Mouse (Mus musculus) spleen, adult 12 weeks (tissue): ENCODE measurements around the gene Pbx1.

Source experiments
- DNase-seq: peaks from one replicate; pipeline ENCODE4 v3.0.0; 2022; ENCODE audit warnings: low spot score

Gene Pbx1

GRCm38 (mm10) chr1:168164945-168165344, 267.1 kb downstream of the Pbx1 start:
- no peak for DNase-seq

GRCm38 (mm10) chr1:168163521-168164233, 268.4 kb downstream of the Pbx1 start:
- no peak for DNase-seq

DNA sequence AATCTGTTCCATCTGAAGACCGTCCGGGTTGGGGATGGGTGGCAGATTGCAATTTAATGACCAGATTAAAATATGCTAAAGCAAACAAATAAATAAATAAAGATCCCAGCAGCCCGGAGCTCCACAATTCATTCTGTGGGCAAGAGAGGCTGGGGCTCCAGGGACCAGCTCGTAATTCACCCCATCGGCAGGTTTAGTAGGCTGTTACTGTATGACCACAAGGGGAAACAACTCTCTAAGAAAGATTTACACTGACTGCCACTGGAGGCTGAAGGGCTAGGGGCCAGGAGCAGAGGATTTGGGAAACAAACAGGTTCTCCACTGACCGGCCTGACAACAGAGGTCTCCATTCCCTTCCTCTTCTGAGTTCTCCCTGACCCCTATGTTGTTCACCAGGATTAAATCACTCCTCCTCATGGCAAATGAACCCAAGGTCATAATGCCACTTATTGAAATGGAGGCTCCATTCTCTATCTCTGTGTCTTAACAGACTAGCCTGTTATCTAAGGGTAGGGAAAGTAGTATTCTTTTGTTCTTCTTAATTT, 292.9 kb downstream of the Pbx1 start:
- no peak for DNase-seq

DNA sequence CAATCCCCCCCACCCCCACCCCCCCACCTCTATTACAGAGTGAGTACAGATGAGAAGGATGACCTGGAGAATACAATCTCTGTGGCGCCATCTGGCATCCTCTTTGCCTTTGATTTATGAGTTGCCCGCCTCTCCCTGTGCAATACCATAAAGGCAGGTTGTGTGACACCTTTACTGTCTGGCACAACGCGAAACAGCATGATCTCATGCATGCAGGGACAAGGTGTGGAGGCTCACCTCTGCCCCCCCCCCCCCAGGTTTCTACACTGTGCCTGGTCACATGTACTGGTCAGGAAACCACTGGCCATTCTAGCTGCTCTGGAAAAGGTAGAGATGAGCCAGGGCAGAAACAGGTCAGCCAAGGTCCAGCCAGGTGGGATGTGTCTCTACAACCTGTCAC, 293.4 kb downstream of the Pbx1 start:
- no peak for DNase-seq

DNA sequence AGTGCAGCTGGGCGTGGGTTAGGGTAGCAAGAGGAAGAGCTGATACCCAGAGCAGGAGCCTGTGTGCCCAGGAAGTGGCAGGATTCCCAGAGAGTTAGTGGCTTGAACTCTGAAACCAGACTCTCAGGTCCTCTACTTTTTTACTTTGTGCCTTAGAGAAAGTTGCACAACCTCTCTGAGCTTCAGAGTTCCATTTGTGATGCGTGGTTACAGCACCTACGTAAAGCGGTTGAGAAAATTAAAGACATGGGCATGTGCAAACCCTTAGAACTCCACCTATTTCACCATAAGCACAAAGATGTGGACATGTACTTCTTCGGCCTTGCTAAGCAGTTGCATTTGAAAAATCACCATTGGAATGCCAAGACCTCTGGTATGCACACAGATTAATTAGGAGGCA, 294.2 kb downstream of the Pbx1 start:
- DNase-seq = no peak

DNA sequence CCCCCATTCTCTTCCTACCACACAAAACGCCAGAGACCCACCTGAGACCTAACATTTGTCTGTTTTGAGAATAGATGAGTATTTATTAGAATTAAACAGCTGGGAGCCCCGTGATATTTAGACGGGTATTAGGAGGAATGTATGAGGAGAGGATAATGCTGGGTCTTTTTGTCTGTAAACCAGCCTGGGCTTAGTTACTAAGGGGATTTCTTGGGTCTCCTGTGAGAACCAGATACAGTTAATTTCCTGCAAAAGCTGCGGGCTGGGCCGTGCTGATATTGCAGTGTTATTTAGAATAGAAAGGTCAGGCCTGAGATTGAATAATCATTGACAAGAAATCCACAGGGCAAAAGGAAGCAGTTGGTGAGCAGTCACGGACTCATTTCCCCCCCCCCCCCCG, 296.5 kb downstream of the Pbx1 start:
- DNase-seq = no peak

GRCm38 (mm10) chr1:168133696-168134095, 298.4 kb downstream of the Pbx1 start:
- DNase-seq = no peak

- no peak for DNase-seq
These were observed 304.1 kb downstream of the Pbx1 start for GRCm38 (mm10) chr1:168128004-168128403.

DNA sequence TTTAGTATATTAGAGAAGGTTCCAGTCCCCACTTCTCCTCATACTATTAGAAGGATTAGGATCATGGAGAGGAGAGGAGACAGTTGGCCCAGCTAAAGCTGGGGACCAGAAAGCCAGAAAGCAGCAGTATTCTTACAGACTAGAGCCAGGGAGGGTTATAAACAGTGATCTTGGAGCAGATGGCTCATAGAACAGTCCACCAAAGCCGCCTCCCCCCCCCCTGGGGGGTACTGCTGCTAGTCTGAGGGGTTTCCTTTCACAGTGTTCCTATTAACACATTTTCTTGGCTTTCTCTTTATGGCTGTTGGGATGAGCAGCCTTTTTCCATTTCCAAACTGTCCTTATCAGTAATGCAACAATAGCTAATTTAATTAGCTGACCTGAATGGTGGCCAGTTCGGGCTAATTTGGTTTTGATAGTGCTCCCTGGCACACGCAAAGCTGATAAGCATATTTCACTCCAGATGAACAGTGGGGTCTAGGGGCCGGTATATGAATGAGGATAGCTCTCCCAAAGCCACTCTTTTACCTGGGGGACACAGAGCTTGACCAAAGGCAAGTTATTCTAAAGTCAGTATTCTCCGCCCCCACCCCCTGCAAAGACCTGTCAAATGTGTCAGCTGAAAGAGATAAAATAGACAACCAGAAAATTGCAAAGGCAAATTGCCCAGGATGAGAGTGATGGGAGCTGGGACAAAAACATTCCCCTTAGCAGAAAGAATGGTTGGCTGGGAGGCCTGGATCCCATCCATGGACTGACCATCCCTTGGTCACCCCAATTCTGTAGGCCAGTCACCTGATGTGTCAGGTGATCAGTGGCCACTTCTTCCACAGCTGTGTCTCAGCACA, 307.2 kb downstream of the Pbx1 start:
- DNase-seq = no peak

GRCm38 (mm10) chr1:168118077-168118476, 314.0 kb downstream of the Pbx1 start:
- no peak for DNase-seq

DNA sequence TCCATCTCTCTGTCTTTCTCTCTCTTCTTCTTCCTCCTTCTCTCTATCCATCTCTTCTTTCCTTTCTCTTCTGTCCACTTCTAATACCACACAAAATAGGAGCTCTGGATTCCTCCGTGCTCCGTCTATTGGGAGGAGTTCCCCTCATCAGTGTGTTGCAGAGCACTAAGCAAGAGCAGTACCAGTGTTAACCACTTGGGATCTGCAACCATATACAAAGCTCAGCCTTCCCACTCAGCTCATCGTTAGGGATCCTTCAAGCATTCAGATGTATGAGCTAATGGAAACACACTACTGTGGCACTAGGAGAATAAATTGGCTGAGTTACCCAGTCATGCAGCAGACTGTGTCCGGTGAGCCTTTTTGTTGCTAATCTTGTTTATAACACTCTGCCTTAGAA, 314.7 kb downstream of the Pbx1 start:
- DNase-seq = no peak

DNA sequence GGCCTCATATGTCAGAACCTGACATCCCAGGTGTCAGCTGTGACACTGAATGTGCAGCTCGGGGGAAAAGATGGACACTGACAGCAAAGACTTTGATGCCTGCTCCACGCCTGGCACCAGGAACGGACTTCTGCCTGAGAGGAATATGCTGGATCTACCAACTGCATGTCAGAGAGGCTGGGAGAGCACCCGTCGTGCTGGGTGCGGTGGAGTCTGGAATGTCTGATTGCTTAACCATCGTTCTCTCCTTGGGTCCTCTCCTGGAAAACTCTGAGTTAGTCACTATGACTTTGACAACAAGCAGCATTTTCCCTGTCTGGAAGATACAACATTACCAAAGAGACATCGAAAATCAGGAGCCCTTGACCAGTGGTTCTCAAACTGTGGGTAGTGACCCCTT, 322.3 kb downstream of the Pbx1 start:
- DNase-seq = no peak

- DNase-seq = no peak
These were observed 328.2 kb downstream of the Pbx1 start for GRCm38 (mm10) chr1:168103821-168104220.

DNA sequence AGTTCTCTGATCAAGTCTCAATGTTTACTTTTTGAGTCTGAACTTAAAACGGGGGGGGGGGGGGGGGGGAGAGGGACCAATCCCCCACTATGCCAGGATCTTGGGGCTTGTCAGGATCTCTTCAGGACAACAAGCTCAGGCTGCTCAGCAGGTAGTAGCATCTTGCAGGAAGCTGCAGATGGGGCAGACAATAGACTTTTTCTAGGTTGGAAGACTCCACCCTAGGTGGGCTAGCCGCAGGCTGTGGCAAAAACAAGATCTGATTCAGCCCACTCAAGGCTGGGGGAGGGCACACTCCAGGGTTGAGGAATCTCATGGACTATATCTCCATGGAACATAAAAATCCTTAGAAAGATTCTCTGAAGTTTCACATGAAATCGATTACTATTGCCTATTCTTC, 330.6 kb downstream of the Pbx1 start:
- DNase-seq = no peak

GRCm38 (mm10) chr1:168098806-168099205, 333.3 kb downstream of the Pbx1 start:
- no peak for DNase-seq

GRCm38 (mm10) chr1:168094671-168095070, 337.4 kb downstream of the Pbx1 start:
- no peak for DNase-seq

GRCm38 (mm10) chr1:168093044-168093443, 339.0 kb downstream of the Pbx1 start:
- DNase-seq = no peak

DNA sequence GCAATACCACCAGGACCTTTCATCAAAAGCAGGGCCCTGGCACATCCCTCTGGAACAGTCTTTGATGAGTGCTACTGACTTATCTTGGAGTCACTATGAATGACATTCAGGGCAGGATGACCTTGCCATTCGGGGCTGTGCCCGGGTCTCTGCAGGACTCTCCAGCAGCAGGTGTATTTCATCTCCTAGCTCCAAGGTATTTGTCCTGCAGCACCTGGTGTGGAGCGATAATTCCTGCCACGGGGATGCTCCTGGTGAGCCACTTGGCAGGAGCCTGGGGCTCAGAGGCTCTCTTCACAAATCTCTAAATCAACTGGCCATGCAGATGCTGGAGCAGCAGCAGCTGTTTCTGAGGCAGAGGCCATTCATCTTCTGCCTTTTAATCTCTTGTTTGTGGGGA, 340.4 kb downstream of the Pbx1 start:
- no peak for DNase-seq

GRCm38 (mm10) chr1:168088680-168089079, 343.4 kb downstream of the Pbx1 start:
- DNase-seq = no peak

- no peak for DNase-seq
These were observed 352.7 kb downstream of the Pbx1 start for GRCm38 (mm10) chr1:168079394-168079767.

- no peak for DNase-seq
These were observed 353.2 kb downstream of the Pbx1 start for GRCm38 (mm10) chr1:168078746-168079393.

DNA sequence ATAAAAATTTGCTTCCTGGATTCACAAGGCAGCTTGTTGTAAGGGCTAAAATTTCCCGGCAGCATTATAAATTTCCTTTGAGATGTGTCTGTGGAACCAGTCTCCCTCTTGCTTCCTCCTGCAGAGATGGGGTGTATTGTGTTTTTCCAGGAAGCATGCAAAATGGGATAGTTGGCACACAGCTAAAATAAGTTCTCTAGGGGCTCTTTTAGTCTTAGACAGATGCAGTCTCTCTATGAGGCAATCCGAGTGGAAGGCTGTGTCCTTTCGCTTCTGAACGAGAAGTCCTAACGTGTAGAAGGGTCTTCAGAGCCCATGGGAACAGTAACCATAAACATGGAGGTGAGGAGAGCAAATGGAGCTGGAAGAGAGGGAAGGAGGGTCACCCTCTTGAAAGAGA, 360.1 kb downstream of the Pbx1 start:
- DNase-seq = no peak
